Mouse (Mus musculus) forebrain, embryonic 14.5 days (tissue): ENCODE data around the gene Pxmp2. TPM values are rescaled to one million over a fixed set of nuclear protein-coding genes. Genes with fewer than 3 reads are reported as not detected.

Experiments used
- polyA plus RNA-seq: library from polyadenylated mRNA; unstranded; fragments of >200 nt; fragmentation: Nextera tagmentation; extraction: Ambion mirVana; gene quantifications from 2 replicates; pipeline ENCODE4 v1.2.1, GENCODE M21; 2014

Pxmp2 gene
- polyA plus RNA-seq, 1 experiment from 2014 or later: 8.3 TPM

Other genes with a start within 250 kb of the Pxmp2 start
- gene Gm17655, start 213.7 kb downstream of the Pxmp2 start, polyA plus RNA-seq: 4.5 and 5.0 TPM in 2 replicates
- gene Gm35315, start 191.8 kb downstream of the Pxmp2 start, polyA plus RNA-seq: 0.51 and 0.57 TPM in 2 replicates
- 0.69 and 1.1 TPM in 2 replicates for gene Plcxd1, start 186.2 kb downstream of the Pxmp2 start, polyA plus RNA-seq
- gene Gtpbp6, start 178.0 kb downstream of the Pxmp2 start, polyA plus RNA-seq: 46.5 TPM in 2 replicates
- 15.1 and 16.9 TPM in 2 replicates for gene Zfp605, start 176.1 kb downstream of the Pxmp2 start, polyA plus RNA-seq
- gene Chfr, start 150.3 kb downstream of the Pxmp2 start, polyA plus RNA-seq: 82.1 and 82.9 TPM in 2 replicates
- 20.0 and 29.1 TPM in 2 replicates for gene Golga3, start 109.5 kb downstream of the Pxmp2 start, polyA plus RNA-seq
- gene Ankle2, start 55.2 kb downstream of the Pxmp2 start, polyA plus RNA-seq: 21.9 and 32.5 TPM in 2 replicates
- gene Pgam5, start 16.3 kb downstream of the Pxmp2 start, polyA plus RNA-seq: 102 and 108 TPM in 2 replicates
- 12.2 and 15.1 TPM in 2 replicates for gene Pole, start 120 bp upstream of the Pxmp2 start, polyA plus RNA-seq
- gene P2rx2, start 57.0 kb upstream of the Pxmp2 start, polyA plus RNA-seq: 5.9 and 6.4 TPM in 2 replicates
- not detected in 2 replicates for gene Lrcol1, start 58.5 kb upstream of the Pxmp2 start, polyA plus RNA-seq
- gene Fbrsl1, start 162.3 kb upstream of the Pxmp2 start, polyA plus RNA-seq: 15.0 and 19.8 TPM in 2 replicates